Mouse (Mus musculus) T-helper 2 cell (primary cell): ENCODE measurements around the gene Kdm7a.

Experiments
- in situ Hi-C: fragments of 300-600 bp; cut with MboI, MseI; formaldehyde crosslinking; loops from one replicate; pipeline ENCODE4 v1.15.1; 2025; ENCODE audit warnings: high pct_unique_total_duplicates

The Kdm7a gene

DNA sequence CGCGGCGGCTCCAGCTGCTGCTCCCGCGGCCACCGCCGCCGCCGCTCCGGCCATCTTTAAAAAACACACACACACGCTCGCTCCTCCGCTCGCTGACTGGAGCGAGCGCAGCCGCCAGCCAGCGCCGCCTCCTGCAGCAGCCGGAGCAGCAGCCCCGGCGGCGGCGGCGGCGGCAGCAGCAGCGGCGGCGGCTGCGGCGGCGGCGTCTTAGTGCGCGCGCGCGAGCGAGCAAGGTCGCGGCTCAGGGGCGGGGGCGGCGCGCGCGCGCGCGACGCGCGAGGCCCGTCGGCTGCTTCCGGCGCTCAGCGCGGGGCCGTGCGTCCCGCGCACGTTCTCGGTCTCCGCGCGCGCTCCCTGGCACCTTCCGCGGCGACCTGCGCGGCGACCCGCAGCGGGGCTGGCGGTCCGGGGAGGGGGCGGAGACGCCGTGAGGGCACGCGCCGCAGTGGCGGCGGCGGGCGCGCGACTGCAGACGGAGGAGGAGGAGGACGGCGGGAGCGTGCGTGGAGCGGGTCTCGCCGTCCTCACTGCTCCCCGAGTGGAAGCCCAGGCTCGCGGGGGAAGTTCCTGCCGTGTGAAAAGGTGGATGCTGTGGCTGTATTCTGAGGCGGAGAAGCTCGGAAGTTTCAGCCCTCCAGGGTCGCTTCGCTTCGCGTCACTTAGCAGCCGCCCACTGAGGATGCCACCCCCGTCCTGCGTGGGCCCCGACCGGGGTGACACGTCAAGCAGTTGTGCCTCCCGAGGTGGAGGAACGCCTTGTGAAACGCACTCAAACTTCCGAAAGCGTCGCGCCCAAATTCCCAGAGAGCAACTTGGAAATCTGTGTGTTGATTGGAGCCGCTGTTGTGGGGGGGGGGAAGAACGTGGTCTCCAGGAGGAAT is at the start of gene Kdm7a:
Gene Kdm7a (minus strand): TSS at position 209 of the 881 bp plus-strand sequence.
- in situ Hi-C loops: no loop called here

DNA sequence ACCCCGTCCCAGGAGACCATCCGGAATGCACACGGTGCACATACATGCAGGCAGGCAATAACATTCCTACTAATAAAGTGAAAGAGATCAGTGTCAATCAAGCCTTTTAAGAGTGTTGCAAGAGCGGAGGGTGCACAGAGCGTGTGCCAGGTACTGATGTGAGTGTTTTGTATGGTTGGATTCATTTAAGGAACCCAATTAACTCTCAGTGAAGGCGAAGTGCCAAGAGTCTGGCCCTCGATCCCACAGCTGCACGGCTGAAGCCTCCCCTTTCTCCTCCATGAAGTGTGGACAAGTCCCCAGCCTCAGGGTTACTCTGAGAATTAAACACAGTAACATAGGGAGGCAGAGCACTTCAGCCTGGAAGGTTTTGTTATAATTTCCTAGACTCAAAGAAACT is 48.7 kb upstream of the Kdm7a start:
- in situ Hi-C loops: no loop called here

DNA sequence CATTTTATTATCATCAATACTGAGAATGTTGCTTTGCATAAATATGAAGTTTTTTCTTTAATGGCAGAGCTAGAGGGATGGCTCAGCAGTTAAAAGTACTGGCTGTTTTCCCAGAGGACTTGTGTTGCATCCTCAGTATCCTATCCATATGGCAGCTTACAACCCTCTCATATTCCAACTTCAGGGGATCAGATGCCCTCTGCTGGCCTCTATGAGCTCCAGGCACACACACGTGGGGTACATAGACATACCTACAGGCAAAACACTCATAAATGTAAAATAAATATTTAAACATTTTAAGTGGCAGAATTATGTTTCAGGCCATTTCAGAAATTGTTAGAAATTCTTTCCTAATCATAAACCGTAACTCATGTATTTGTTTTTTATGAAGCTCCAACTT is 43.5 kb upstream of the Kdm7a start:
- in situ Hi-C loops: no loop called here

DNA sequence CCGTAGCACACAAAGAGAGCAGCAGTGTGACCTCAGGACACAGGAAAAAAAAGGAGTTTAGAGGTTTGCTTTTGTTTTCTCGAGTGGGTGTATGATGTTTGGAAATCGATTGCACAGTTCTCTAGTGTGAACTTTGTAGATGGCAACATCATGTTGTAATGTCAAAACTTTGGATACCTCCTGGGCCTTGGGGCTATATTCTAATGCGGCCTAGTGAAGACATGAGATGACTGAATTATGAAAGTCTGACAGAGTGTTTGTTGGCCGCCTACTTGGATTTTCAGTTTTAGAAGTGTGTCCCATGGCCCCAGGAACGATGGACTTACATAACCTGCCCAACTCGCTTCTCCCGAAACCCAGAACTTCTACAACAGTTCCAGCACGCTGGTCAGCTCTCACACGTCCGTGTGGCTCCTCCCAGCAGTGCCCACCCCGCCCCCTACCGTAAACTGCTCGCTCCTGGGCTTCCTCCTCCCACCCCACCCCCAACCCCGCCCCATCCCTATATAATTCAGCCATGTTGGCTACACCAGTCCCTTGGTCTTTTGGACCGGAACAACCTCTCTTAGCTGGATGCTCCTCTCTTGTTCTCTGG is 42.7 kb upstream of the Kdm7a start:
- in situ Hi-C loops: loop anchor here (5.0 to 10.0 kb wide), 2 partner anchors 447 to 1186 kb away; partner anchors contain the start of genes E330009J07Rik and Wee2

DNA sequence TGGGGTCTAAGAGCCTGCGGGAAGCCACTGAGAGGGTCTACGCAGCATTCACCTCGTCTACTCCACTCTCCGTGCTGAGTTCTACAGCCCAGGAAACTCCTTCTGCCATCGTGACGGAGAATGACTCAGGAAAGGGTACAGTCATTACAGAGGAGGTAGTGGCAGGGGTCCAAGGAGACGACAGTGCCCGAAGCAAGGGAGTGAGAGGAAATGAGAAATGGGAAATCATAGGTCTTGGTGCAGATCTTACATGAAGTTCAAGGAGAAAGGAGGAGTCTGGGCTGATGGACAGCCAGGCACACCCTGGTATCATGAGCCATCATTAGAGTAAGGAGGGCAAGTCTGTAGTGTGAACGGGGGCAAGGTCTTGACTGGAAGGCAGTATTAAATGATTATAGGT is 37.5 kb upstream of the Kdm7a start:
- in situ Hi-C loops: loop anchor here (10.0 kb wide), 1 partner anchor 1191 kb away; the partner anchor contains the start of genes E330009J07Rik and Wee2

DNA sequence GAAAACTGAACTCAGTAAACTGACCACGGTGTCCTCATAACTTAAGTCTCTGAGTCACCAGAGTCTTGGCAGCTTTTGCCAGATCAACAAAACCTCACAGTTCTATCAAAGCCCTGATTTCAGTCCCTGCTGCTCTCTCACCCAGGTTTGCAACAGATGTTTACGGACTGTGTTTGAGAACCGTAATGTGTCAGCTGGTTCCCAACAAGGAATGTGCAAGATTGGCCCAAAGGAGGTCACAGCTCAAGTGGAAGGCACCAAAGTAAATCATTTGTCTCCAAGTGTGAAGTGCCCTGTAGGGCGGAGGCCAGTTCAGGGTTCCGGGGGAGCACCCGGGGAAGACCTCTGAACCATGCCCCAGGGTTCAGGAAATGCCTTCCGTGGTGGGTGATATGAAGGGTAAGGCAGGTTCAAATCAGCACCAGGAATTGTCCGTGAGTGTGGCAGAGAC is 36.9 kb upstream of the Kdm7a start:
- in situ Hi-C loops: loop anchor here (10.0 kb wide), 1 partner anchor 1191 kb away; the partner anchor contains the start of genes E330009J07Rik and Wee2

DNA sequence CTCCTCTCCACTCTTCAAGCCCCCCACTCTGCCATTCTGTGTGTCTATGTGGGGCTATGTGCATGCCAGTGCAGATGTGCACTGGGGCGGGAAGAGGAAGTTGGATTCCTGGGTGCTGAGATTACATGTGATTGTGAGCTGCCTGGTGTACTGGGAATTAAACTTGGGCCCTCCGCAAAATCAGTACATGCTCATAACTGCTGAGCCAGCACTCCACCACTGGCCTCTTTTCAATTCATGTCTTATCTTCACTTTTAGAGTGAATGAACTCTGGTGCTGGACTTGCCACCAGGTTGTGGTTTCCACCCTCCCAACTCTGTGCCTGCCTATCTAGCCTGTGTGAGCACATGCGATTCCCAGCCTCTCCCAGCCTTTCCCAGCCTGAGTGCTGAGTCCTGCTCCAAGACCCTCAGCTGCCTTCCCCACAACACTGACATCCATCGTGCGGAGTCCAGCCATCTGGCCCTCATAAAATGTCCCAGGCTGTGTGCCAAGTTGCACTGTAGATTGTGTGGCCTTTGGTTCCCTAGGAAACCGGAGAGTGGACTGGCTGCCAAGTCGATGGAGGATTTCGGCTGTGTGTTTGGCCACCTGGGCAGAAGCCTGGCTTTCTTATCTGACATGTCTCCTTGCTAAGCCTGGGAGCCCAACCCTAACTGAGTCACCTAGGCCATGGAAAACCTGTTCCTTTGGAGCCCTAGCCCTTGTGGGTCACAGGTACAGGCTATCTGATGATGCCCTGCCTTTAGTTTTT is 36.3 kb upstream of the Kdm7a start:
- in situ Hi-C loops: loop anchor here (10.0 kb wide), 1 partner anchor 1192 kb away; the partner anchor contains the start of genes E330009J07Rik and Wee2

DNA sequence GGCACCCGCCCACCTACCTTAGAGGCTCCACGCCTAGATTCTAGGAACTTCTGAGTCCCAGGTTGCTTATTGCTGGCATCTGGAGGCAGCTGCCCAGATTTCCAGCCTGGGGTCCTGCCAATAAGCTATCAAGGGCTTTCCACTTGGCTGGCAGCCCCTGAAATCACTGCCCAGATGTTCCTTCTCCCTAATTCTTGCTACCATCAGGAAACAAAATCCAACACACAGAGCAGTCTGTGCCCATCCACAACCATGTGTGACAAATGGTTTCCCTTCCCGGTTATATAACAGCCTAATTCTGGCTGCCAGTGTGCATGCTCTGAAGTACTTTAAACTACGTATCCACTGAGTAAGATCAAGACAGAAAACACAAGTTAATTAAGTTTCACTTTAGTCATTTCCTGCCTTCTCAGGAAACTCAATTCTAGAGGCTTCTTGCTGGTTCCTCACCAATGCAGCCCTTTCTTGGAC is 34.9 kb upstream of the Kdm7a start:
- in situ Hi-C loops: loop anchor here (10.0 kb wide), 1 partner anchor 1193 kb away; the partner anchor contains the start of genes E330009J07Rik and Wee2

DNA sequence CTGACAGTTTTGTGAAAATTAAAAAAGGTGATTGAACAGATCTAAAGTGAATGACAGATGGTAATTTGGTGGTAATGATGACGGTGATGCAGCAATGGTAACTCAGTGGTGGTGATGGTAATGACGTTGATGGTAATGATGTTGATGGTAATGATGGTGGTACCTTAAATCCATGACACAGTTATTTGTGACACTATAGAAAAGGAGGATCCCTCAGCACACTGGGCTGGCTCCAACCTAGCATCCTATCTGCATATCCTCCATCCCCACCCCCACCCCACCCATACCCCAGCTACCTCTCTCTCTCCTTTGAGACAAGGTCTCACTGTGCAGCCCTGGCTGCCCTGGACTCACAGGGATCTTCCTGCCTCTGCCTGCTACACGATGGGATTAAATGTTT is 34.4 kb upstream of the Kdm7a start:
- in situ Hi-C loops: loop anchor here (10.0 kb wide), 1 partner anchor 1194 kb away; the partner anchor contains the start of genes E330009J07Rik and Wee2

DNA sequence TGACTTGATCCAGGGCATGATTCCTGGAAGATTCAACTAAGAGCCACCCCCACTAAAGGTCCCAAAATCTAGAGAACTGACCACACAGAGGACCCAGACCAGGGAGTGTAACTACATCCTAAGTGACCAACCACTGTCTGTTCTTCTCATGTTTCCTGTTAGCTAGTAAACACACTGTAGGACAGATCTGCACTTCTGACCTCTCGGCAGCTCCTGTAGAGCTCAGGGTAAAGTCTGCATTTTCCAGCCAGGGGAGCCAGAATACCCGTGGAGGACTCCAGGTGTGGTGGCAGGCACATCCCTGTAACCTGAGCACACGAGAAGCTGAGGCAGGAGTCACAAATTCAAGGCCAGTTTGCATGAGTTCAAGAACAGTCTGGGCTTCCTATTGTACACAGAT is 31.3 kb upstream of the Kdm7a start:
- in situ Hi-C loops: no loop called here

DNA sequence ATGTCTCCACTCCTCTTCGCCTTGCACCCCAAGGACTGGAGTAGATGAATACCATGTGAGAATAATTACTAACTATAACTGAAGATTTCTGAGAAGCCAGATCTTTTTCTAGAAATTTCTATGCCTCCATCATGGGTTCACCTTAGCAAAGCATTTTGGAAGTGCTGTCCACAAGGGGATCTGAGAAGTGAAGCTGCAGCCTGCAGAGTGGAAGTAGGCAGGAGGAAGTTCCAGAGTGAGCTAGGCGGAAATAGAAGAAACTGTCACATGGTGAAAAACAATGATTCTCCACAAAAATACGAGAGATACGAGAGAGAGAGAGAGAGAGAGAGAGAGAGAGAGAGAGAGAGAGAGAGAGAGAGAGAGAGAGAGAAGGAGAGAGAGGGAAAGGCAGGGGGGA is 26.0 kb upstream of the Kdm7a start:
- in situ Hi-C loops: no loop called here

DNA sequence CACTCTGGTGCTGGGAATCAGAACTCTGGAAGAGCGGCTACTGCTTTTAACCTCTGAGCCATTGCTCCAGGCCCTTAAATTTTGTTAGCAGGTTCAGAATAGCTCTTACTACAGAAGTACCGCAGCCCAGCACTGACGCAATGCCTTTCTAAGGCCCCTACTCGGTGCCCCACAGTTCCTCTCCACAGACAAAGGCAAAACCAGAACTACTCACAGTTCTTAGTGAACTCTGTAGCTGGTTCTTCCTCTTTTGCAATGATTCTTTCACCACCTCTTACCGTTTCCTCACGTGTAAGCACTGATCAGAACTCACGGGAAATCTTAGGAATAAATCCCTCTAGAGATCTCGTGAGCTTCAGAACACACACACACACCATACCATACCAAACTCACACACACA is 24.1 kb upstream of the Kdm7a start:
- in situ Hi-C loops: no loop called here

DNA sequence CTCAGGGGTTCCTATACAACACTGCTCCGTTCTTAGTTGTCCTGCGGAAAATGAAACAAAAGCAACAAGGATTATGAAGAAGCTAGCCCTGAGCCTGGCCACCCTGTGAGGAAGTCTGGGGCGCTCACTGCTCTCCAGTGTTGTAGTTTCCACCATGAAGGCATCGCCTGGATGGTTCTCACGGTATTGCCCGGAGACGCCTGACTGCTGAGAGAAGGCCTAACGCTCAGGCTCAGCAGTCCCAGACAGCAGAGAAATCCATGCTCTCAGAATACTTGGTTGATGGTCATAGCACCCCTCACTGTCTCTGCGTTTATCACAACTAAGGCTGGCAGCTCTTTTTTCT is 20.0 kb upstream of the Kdm7a start:
- in situ Hi-C loops: no loop called here

DNA sequence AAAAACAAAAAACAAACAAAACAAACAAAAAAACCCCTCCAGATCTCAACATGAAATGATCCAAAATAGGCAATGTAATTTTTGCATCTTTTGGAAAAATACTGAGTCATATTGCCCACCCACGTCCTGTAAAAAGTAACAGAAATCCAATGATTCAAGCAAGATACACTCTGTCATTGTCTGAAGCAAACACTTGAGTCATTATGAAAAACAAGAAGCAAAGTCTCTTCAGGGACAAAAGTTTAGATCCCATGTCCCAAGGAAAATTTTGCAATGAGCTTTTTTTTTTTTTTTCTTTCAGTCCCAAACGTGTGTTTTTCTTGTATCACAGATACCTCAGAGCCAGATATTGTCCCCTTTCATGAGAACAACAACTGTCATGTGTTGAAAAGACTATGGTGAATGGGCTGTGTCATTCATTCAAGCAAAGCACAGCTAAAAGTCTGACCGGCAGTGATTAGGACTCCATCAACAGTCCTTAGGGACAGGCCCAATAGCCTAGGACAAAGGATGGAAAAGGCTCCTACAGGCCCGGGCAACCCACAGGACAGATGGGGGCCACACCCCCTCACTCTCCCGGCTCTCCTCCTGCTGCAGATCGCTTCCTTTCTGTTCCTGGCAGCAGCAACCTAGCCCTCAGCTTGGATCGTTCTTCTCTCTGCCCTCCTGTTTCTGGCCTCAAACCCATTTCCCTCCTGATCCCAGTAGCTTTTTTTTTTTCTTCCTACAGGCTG is 19.5 kb upstream of the Kdm7a start:
- in situ Hi-C loops: no loop called here

DNA sequence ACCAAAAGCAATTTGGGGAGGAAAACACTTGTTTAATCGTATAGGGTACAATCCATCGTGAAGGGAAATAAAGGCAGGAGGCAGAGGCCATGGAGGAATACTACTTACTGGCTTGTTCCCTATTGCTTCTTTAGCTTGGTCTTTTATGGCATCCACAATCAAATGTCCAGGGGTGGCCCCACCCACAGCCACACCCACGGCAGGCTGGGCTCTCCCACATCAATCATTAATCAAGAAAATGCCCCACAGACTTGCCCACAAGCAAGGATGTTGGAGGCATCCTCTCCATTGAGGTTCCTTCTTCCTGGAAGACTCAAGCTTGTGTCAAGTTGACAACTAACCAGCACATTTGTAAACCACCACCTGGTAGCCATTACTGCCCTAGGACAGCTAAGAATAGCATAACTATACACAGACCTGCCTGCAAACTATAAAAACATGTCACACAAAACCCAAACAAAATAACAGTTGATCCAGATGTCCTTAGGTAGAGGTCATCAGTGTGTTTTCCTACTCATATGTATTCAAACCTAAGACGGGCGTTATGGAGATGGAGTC is 16.8 kb upstream of the Kdm7a start:
- in situ Hi-C loops: no loop called here

DNA sequence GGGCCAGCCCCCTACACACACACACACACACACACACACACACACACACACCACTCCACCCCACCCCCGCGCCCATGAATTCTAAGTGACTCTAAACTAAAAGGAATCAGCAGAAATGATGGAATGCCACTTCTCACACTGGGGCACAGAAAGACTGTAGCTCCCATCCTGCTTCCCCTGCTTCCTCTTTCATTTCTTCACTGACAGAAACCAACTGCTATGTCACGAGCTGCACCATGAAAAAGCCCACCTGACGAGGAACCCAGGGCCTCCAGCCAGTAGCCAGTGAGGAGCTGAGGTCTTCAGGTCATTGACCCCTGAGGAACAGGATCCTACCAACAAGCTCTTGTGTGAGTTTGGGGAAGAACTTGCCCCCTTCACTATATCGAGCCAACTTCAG is 15.9 kb upstream of the Kdm7a start:
- in situ Hi-C loops: no loop called here

DNA sequence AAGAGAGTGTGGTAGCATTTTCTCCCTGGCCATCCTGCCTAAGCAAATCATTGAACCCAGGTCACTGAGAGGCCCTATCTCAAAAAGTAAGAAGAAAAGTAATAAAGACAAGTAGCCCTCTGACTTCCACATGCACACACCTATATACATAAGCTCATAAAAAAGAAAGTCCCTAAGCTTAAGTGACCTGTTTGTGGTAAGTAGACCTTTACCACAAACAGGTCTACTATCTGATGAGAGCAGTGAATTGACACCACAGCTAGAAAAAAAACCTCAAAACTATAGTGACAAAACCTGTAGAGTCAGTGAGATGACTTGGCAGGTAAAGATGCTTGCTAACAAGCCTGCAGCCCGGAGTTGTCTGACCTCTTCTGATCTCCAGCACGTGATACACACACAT is 11.4 kb upstream of the Kdm7a start:
- in situ Hi-C loops: no loop called here

DNA sequence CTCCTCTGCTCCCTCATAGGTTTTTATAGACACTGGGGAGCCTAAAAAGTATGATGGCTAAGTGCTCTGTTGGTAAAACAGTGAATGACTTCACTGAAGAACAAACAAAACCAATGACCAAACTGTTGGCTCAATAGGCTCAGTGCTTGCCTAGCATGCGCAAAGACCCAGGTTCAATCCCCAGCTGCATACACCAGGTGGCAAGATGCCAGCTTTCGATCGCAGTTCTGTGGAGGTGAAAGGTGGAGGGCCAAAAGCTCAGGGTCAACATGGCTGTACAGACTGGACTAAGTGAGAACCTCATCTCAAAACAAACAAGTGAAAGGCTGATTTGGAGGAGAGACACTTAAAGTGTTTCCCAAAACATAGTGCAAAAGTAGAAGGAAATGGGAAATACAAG is 10.5 kb upstream of the Kdm7a start:
- in situ Hi-C loops: no loop called here

DNA sequence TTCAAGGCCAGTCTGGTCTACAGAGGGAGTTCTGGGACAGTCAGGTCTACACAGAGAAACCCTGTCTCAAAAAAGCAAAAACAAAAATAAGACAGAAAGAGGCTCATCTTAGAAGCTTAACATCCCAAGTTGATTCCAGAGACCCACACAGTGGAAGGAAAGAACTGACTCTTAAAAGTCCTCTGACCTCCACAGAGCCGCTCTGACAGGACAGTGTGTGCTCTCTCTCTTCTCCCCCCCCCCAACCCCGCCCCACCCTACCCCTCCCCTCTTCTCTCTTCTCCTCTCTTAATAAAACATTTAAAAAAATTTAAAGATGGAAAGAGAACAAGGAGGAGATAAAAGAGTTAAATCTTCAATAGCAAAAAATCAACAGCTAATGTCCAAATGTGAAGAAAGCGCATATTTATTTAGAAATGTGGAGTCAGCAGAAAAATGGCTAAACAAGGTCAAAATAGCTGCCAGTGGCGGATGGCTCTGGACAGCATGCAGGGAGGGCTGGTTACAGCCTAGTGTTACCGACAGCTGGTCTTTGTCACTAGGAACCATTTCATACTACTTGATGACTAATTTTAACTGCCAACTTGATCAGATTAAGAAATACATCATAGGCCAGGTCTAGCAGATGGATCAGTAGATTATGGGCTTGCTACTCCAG is 8.5 kb upstream of the Kdm7a start:
- in situ Hi-C loops: no loop called here

DNA sequence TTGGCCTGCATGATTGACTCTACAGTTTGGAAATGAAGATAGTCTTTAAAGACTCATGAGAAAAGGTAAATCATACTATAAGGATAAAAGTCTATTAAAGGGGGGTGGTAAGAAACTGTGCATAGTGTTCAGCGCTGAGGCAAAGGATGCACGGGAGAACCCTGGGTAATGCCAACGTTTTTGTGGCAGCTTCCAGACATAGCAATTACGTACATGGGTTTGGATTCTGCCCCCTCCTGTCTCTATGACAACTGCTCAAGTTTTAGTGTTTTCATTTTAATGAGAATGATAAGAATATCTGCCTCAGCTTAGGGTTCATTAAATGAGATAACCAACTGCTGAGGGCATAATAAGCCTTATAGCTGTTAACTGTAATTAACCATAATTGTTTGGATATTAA is 3.1 kb upstream of the Kdm7a start:
- in situ Hi-C loops: no loop called here
